Mouse (Mus musculus): ENCODE data around the gene Slc6a5. TPM values are rescaled to one million over a fixed set of nuclear protein-coding genes. Genes with fewer than 3 reads are reported as not detected.

The Slc6a5 gene
- polyA plus RNA-seq, 1 experiment from 2014 or later = not detected

DNA sequence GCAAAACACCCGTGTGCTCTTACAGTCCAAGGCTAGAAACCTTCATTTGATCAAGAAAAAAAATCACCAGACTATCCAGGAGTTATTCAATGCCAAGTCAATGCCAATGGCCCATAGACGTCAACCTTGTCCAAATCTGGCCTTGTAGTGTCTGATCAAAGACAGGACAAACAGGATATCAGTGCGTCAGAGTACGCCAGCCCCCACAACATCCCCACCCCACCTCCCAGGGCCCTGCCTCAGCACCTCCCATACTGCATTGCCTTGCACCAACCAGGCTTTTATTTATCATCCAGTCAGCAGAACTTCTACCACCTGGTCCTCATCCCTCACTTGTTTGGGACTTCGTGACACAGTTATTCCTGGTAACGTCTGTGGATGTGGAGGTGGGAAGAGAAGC lies 14.7 kb upstream of the Slc6a5 start:
- Histone ChIP-seq H3K4me2 (no peak overlapping the region), H3K4me1 (no peaks in the 10 kb centered on the region), H3K9ac (no peak overlapping the region), H3K9me3 (no peaks in the 10 kb centered on the region), H3K27ac (no peak overlapping the region), H3K36me3 (replicated peaks) (no peaks in the 10 kb centered on the region), H3K27me3 (no peaks in the 10 kb centered on the region), H3K4me3 (replicated peaks) (no peak overlapping the region)
- 85% methylated on average over 6 of the region's 6 CpGs for WGBS
- no peak for ATAC-seq (ENCODE audit: low FRiP score)

DNA sequence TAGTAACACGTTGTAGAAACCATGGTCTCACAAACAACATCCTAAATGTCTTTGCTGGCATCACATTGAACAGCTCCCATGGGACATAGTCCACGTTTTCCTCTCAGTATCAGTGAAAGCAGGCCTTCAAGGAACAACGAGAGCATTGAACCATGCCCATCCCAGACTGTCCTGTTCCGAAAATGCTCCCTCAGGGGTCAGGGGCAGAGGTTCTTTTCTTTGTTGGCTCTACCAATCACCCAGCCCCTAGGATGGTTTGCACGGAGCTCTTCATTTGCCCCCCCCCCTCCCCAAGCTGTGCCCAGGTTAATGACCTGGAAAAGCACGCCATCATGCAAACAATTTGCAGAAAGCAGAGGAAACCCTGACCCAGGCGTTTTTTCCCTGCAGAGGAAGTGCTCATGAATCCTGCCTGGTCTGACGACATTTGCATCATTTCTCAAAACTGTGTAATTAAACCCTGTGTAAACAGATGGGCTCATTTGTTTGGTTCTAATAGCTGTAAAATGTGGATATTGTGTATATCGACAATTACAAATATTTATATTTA lies 7.9 kb upstream of the Slc6a5 start:
- no peak overlapping the region for H3K27ac ChIP-seq
- H3K9me3 ChIP-seq = no peaks in the 10 kb centered on the region
- no peaks in the 10 kb centered on the region for H3K36me3 ChIP-seq (replicated peaks)
- H3K4me3 ChIP-seq (replicated peaks) = no peak overlapping the region
- no peak overlapping the region for H3K4me2 ChIP-seq
- 34% methylated on average over 9 of the region's 9 CpGs for WGBS
- H3K9ac ChIP-seq = no peak overlapping the region
- no peaks in the 10 kb centered on the region for H3K4me1 ChIP-seq
- H3K27me3 ChIP-seq = peaks cover 61% of the 10 kb centered on the region
- ATAC-seq (ENCODE audit: low FRiP score) = no peak

DNA sequence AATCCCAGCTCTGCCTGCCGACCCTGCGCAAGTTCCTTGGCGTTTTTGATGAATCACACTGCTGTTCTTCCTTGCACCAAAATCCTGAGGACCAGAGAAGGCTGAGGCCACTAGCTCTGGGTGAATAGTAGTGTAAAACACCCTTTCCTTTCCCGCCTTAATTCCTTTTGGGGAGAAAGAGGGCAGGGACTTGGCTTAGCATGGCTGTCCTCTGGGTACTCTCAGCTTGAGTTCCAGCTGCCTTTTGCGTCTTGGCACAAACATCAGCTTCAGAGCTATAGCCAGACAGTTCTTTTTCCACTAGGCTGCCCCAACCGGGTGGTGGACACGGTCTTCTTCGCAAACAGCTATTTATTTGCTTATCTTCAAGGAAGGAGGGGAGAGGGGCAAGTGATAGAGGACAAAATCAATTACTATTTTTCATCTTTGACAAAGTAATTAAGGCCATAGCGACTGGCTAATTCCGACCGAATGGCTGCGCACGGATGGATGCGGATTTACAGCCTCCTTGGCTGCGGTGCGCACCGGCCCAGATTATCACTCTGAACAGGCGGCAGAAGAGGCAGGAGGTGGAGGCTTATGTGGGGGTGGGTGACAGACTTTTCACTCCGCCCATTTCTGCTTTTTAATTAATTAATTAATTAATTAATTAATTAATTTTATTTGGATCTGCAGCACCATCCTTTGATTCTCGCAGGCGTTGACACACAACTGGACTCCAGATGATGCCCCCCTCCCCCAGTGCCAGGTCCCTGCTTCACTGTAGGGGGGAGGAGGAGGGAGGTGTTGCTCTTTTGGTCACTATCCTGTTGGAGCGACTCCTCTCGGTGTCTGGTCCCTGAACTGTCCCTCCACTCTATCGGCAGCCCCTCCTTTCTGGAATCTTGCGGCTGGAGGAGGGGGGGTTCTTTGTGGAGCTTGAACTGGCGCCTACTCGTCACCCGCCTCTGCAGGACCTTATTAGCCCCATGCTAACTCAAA lies 2.5 kb upstream of the Slc6a5 start:
- Histone ChIP-seq H3K9me3 (no peaks in the 10 kb centered on the region), H3K27ac (no peak overlapping the region), H3K4me3 (replicated peaks) (no peak overlapping the region), H3K4me1 (peaks cover 29% of the 10 kb centered on the region), H3K9ac (no peak overlapping the region), H3K4me2 (no peak overlapping the region), H3K36me3 (replicated peaks) (no peaks in the 10 kb centered on the region), H3K27me3 (peaks cover 98% of the 10 kb centered on the region)
- no peak for ATAC-seq (ENCODE audit: low FRiP score)
- WGBS = 1% methylated on average over 28 of the region's 28 CpGs

DNA sequence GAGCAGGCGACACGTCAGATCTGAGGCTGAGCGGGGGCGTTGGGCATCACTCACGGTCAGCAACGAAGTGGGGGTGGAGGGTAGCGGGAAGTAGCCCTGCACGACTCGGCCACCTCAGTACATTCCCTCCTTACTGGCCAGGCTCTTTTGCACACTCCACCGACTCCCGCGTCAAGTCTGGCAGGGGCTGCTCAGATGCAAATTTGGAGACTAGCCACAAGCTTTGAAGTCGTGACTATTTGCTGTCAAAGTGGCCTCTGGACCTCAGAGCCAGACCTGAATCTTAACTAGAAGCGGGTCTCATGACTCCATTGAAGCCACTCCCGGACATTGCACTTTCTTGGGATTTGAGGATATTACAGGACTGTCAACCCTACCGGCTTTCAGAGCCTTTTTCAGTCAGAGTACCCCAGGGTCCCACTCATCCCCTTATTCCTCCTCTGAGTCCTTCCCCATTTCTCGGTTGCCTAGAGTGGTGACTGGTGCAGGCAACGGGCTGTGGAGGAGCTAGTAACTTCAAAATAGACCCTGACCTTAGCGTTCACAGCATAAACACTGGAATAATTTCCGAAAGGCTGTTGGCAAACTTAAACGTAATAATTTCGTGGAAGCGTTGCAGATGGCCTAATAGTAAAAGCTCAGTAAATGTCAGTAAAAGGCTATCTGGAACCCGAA lies 1.6 kb upstream of the Slc6a5 start:
- H3K27me3 ChIP-seq = peaks cover 98% of the 10 kb centered on the region
- H3K9me3 ChIP-seq = no peaks in the 10 kb centered on the region
- WGBS = under 1% methylated on average over 24 of the region's 24 CpGs
- H3K4me1 ChIP-seq = peaks cover 29% of the 10 kb centered on the region
- no peak overlapping the region for H3K4me3 ChIP-seq (replicated peaks)
- no peak overlapping the region for H3K27ac ChIP-seq
- no peak for ATAC-seq (ENCODE audit: low FRiP score)
- no peak overlapping the region for H3K9ac ChIP-seq
- H3K4me2 ChIP-seq = 0 out of 2 replicates have a peak overlapping the region, but pooled peaks have one; percentile 8
- H3K36me3 ChIP-seq (replicated peaks) = no peaks in the 10 kb centered on the region

DNA sequence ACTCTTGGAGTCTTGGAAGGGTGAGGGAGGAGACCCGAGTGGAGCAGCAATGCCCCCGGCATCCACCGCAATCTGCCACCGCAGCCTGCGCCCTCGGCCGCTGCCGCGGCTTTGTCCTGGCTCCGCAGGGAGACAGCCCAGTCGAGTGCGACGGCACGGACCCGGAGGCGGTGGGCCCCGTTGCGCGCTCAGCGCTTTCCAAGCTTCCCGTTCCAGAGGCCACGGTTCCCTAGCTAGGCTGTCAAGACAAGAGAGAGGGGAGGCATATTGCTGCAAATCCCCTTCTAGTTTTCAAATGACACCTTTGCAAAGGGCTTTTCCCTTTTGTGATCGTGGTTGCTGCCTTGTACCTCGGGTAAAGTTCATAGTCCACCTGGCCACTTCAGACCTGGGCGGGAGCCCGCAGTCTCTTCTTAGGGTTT lies 945 bp upstream of the Slc6a5 start:
- Histone ChIP-seq H3K27ac (no peak overlapping the region), H3K36me3 (replicated peaks) (no peaks in the 10 kb centered on the region), H3K4me3 (replicated peaks) (peak overlapping the region; percentile 10; the same call in 1 of the 2 replicates)

DNA sequence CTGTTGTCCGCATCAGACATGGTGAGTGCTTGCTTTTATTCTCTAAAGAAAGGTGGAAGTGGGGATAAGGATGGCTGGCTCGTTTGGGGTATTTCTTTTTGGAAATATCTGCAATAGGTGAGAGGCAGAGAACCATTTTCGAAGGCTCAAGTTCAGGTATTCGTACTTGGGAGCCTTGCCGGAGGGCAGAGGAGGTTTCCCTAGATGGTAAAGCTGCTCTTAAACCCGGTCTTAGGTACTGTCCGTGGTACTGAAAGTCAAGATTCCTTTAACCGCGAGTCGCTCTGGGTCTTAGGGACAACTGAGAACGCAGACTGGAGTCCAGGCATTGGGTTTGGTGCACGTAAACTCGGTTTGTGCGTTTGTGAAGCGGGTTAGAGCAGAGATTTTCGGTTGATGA lies 415 bp downstream of the Slc6a5 start:
- Histone ChIP-seq H3K27me3 (peaks cover 98% of the 10 kb centered on the region), H3K9ac (no peak overlapping the region), H3K4me2 (no peak overlapping the region), H3K27ac (no peak overlapping the region), H3K9me3 (no peaks in the 10 kb centered on the region), H3K36me3 (replicated peaks) (no peaks in the 10 kb centered on the region), H3K4me1 (peaks cover 29% of the 10 kb centered on the region), H3K4me3 (replicated peaks) (no peak overlapping the region)
- under 1% methylated on average over 16 of the region's 16 CpGs for WGBS
- no peak for ATAC-seq (ENCODE audit: low FRiP score)

More for the DNA sequence above, 945 bp upstream of the Slc6a5 start:
- Histone ChIP-seq H3K4me1 (peaks cover 29% of the 10 kb centered on the region), H3K27me3 (peaks cover 98% of the 10 kb centered on the region), H3K9ac (no peak overlapping the region), H3K4me2 (0 out of 2 replicates have a peak overlapping the region, but pooled peaks have one; percentile 8), H3K9me3 (no peaks in the 10 kb centered on the region)
- ATAC-seq (ENCODE audit: low FRiP score) = no peak
- under 1% methylated on average over 26 of the region's 26 CpGs for WGBS

DNA sequence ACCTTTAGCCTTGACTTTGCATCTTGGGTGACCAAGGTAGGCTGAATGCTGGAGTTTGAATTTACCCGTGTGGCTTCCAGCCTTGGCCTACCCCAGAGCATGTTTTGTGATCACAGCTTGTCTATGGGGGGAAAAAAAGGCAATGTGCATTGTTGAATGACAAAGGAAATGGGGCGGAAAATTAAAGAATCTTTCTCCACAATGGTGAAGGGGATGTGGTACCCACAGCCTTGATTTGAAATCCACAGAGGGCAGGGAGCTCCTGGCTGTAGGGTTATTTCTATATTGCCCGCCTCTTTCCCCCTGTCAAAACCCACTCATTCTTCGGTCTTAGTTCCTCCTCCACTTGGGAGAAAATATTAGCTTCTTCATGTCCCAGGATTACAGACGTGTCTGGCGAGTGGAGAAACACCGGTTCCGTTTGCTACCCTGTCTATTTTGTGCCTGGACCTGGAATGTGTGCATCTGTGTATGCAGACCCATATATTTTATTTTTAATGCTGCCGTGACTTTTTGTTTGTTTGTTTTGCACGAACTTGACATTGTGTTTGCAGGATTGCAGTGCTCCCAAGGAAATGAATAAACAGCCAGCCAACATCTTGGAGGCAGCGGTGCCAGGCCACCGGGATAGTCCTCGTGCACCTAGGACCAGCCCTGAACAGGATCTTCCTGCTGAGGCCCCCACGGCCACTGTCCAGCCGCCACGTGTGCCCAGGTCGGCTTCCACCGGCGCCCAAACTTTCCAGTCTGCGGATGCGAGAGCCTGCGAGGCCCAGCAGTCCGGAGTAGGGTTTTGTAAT lies 1.4 kb downstream of the Slc6a5 start:
- ATAC-seq (ENCODE audit: low FRiP score) = no peak
- Histone ChIP-seq H3K27ac (no peak overlapping the region), H3K36me3 (replicated peaks) (no peaks in the 10 kb centered on the region), H3K9ac (no peak overlapping the region), H3K4me2 (no peak overlapping the region), H3K27me3 (peaks cover 98% of the 10 kb centered on the region), H3K4me1 (peaks cover 29% of the 10 kb centered on the region), H3K4me3 (replicated peaks) (peak overlapping the region; percentile 16), H3K9me3 (no peaks in the 10 kb centered on the region)
- 2% methylated on average over 23 of the region's 23 CpGs for WGBS

DNA sequence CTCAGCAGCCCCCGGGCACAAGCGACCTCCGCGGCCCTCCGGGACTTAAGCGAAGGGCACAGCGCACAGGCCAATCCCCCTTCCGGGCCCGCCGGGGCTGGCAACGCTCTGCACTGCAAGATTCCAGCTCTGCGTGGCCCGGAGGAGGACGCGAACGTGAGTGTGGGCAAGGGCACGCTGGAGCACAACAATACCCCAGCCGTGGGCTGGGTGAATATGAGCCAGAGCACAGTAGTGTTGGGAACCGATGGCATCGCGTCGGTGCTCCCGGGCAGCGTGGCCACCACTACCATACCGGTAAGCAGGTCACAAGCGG lies 2.0 kb downstream of the Slc6a5 start:
- Histone ChIP-seq H3K27ac (no peak overlapping the region), H3K4me2 (no peak overlapping the region), H3K4me3 (replicated peaks) (peak overlapping the region; percentile 16), H3K9me3 (no peaks in the 10 kb centered on the region), H3K36me3 (replicated peaks) (no peaks in the 10 kb centered on the region), H3K9ac (no peak overlapping the region), H3K4me1 (peaks cover 29% of the 10 kb centered on the region), H3K27me3 (peaks cover 98% of the 10 kb centered on the region)
- no peak for ATAC-seq (ENCODE audit: low FRiP score)
- WGBS = under 1% methylated on average over 26 of the region's 26 CpGs

DNA sequence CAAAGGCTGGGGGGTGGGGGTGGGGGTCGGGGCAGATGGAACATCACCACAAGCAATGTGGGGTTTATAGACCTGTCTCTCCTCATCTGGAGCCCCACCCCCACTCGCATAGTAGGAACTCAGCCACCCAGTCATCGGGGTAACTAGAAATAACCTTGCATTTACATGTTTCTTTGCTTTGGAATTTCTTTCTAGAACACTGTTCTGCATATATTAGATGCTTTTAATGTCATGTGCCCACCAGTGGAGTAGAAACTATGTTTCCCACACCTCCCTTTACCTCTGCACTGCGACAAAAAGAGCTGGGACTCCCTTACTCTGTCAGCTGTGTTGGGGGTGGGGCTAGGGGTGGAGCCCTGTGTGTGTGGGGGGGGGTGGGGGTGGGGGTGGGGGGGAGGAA lies 3.2 kb downstream of the Slc6a5 start:
- H3K9me3 ChIP-seq = no peaks in the 10 kb centered on the region
- ATAC-seq (ENCODE audit: low FRiP score) = no peak
- H3K9ac ChIP-seq = no peak overlapping the region
- WGBS = 0% methylated on average over 4 of the region's 4 CpGs
- peaks cover 98% of the 10 kb centered on the region for H3K27me3 ChIP-seq
- H3K27ac ChIP-seq = no peak overlapping the region
- no peak overlapping the region for H3K4me2 ChIP-seq
- peaks cover 21% of the 10 kb centered on the region for H3K4me1 ChIP-seq
- H3K36me3 ChIP-seq (replicated peaks) = no peaks in the 10 kb centered on the region
- no peak overlapping the region for H3K4me3 ChIP-seq (replicated peaks)

DNA sequence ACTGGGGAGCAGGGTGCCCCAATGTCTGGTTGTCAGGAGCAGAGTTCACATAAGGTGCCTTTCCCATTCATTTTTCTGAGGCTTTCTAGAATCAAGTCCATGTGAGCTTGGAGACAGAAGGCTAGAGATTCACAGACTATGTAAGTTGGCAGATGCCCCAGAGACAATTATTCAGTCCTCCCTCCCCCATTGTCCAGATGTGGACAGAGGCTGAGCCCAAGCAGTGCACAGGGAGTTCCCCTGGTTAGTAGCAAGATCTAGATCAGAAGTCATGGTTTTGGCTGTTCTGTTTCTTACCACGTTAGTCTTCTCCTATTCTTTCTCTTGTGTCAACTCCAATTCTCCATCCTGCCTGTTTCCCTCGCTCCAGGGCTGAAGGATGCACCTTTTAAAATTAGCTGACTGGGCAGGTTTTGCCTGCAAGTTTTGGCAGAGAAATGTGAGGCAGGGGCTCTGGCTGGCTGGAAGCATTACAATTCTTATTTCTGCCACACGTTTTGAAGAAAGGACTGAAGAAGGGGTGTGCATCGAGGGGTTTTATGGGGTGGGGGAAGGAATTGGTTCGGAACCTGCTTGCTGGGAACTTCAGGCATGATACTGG lies 3.9 kb downstream of the Slc6a5 start:
- Histone ChIP-seq H3K4me3 (replicated peaks) (no peak overlapping the region), H3K9ac (no peak overlapping the region), H3K4me2 (no peak overlapping the region)

DNA sequence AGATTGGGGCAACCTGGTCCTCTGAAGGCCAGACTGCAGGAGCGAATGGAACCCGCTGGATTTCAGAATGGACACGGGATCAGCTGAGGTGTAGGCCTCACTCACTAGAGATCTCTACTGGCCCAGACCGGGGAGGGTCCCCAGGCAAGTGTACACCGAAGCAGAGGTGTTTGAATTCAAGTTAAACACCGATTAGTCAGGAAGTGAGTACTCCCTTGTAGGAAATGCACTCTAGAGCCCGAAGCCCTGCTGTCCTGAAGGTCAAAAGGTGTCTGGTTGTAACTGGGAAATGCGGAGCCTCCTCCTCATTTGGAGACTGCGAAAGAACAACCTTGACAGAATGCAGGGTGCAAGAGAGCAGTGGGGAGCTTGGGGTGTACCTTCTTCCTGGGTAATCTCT lies 5.0 kb downstream of the Slc6a5 start:
- ATAC-seq (ENCODE audit: low FRiP score) = no peak
- WGBS = 3% methylated on average over 9 of the region's 9 CpGs
- Histone ChIP-seq H3K4me2 (no peak overlapping the region), H3K4me1 (peaks cover 11% of the 10 kb centered on the region), H3K4me3 (replicated peaks) (no peak overlapping the region), H3K9ac (no peak overlapping the region), H3K27ac (no peak overlapping the region), H3K36me3 (replicated peaks) (no peaks in the 10 kb centered on the region), H3K9me3 (0 out of 2 replicates have a peak, but pooled peaks cover 5% of the 10 kb centered on the region), H3K27me3 (peaks cover 99% of the 10 kb centered on the region)

More for the DNA sequence above, 3.9 kb downstream of the Slc6a5 start:
- H3K27me3 ChIP-seq = peaks cover 98% of the 10 kb centered on the region
- WGBS = under 1% methylated on average over 5 of the region's 5 CpGs
- H3K36me3 ChIP-seq (replicated peaks) = no peaks in the 10 kb centered on the region
- H3K9me3 ChIP-seq = no peaks in the 10 kb centered on the region
- no peak overlapping the region for H3K27ac ChIP-seq
- peaks cover 15% of the 10 kb centered on the region for H3K4me1 ChIP-seq
- ATAC-seq (ENCODE audit: low FRiP score) = no peak

Data from forebrain, embryonic 12.5 days (tissue).